Mouse (Mus musculus): ENCODE measurements around the gene Srcin1.

Srcin1 gene

GRCm38 (mm10) chr11:97534442-97535307 is 41.3 kb downstream of the Srcin1 start:
- no peak for DNase-seq (ENCODE audit: low read depth, low spot score)

- no peak for DNase-seq (ENCODE audit: low read depth, low spot score)
Observed at GRCm38 (mm10) chr11:97533653-97534052, 42.3 kb downstream of the Srcin1 start.

- no peak for DNase-seq (ENCODE audit: low read depth, low spot score)
Observed at GRCm38 (mm10) chr11:97532950-97533582, 42.9 kb downstream of the Srcin1 start.

GRCm38 (mm10) chr11:97532354-97532753 is 43.6 kb downstream of the Srcin1 start:
- no peak for DNase-seq (ENCODE audit: low read depth, low spot score)

GRCm38 (mm10) chr11:97531381-97532260 is 44.4 kb downstream of the Srcin1 start:
- DNase-seq (ENCODE audit: low read depth, low spot score), result peak; percentile 77

- no peak for DNase-seq (ENCODE audit: low read depth, low spot score)
Observed at GRCm38 (mm10) chr11:97530961-97531360, 45.0 kb downstream of the Srcin1 start.

GRCm38 (mm10) chr11:97530069-97530468 is 45.9 kb downstream of the Srcin1 start:
- DNase-seq (ENCODE audit: low read depth, low spot score), result no peak

GRCm38 (mm10) chr11:97528282-97528808 is 47.6 kb downstream of the Srcin1 start:
- no peak for DNase-seq (ENCODE audit: low read depth, low spot score)

GRCm38 (mm10) chr11:97525313-97525712 is 50.7 kb downstream of the Srcin1 start:
- DNase-seq (ENCODE audit: low read depth, low spot score), result no peak

GRCm38 (mm10) chr11:97524306-97524705 is 51.7 kb downstream of the Srcin1 start:
- DNase-seq (ENCODE audit: low read depth, low spot score), result no peak

- no peak for DNase-seq (ENCODE audit: low read depth, low spot score)
Observed at GRCm38 (mm10) chr11:97523827-97524261, 52.1 kb downstream of the Srcin1 start.

- DNase-seq (ENCODE audit: low read depth, low spot score), result no peak
Observed at GRCm38 (mm10) chr11:97523107-97523506, 52.9 kb downstream of the Srcin1 start.

GRCm38 (mm10) chr11:97521741-97522474 is 54.1 kb downstream of the Srcin1 start:
- DNase-seq (ENCODE audit: low read depth, low spot score), result no peak

- DNase-seq (ENCODE audit: low read depth, low spot score), result no peak
Observed at GRCm38 (mm10) chr11:97520541-97520940, 55.4 kb downstream of the Srcin1 start.

- no peak for DNase-seq (ENCODE audit: low read depth, low spot score)
Observed at GRCm38 (mm10) chr11:97513066-97513465, 62.9 kb downstream of the Srcin1 start.

- DNase-seq (ENCODE audit: low read depth, low spot score), result no peak
Observed at GRCm38 (mm10) chr11:97512511-97512910, 63.5 kb downstream of the Srcin1 start.

GRCm38 (mm10) chr11:97511661-97512369 is 64.2 kb downstream of the Srcin1 start:
- DNase-seq (ENCODE audit: low read depth, low spot score), result no peak

- no peak for DNase-seq (ENCODE audit: low read depth, low spot score)
Observed at GRCm38 (mm10) chr11:97510966-97511660, 64.9 kb downstream of the Srcin1 start.

- no peak for DNase-seq (ENCODE audit: low read depth, low spot score)
Observed at GRCm38 (mm10) chr11:97509715-97510485, 66.1 kb downstream of the Srcin1 start.
